Comparison of ENCODE assay signal across 21 mouse cellular contexts in the genomic region with DNA sequence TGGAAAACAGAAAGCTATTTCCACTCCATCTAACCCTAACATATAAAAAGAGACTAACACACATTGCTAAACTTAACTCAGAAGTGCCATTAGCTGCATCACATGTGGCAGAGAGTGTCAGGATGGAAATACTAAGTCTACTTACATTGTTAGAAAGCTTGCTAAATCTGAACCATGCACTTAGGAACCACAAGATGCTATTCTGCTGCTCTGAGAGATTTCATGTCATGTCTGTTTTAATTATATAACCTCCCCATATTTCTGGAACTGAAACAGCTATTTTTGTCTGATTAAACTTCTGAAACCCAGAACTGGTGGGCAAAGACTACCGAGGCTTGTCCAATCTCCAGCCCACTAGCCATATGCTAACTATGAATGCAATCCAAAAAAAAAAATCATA. TPM values are rescaled to one million over a fixed set of nuclear protein-coding genes. Genes with fewer than 3 reads are reported as not detected.
"Had no signal": no experiment of that assay in that cellular context is flagged by ENCODE, and none has a peak within 500 bp of the region (broad histone marks: within the 10 kb centered on the region; RNA-seq: fewer than 3 reads in every experiment).

No protein-coding gene starts in this region.

- DNase-seq: kidney, adult 11 months; kidney, adult 8-10 months; kidney, postnatal 10 days; kidney, postnatal 36 days; liver, embryonic 13.5 days; lung, adult 2 months; lung, postnatal 14 days; lung, postnatal 4 days; midbrain, embryonic 14.5 days; thymus, postnatal 25 days had no signal

- H3K9me3 ChIP-seq: kidney, embryonic 15.5 days; liver, embryonic 13.5 days had no signal

- H3K4me2 ChIP-seq: kidney, embryonic 15.5 days; liver, embryonic 13.5 days; midbrain, embryonic 11.5 days had no signal

- H3K9ac ChIP-seq: kidney, embryonic 15.5 days; liver, embryonic 13.5 days had no signal

- H3K27me3 ChIP-seq: kidney, embryonic 15.5 days; liver, embryonic 13.5 days had no signal

- H3K27ac ChIP-seq: kidney, embryonic 15.5 days; liver, embryonic 13.5 days; stomach, postnatal 0 days had no signal

- H3K4me3 ChIP-seq: kidney, embryonic 15.5 days; liver, embryonic 13.5 days had no signal

RNA-seq across cellular contexts. Expression of a gene that starts 47.9 kb away (rescaled TPM):
- total RNA-seq: layer of hippocampus, postnatal 25 days; left cerebral cortex, postnatal 10 days; left cerebral cortex, postnatal 36 days; megakaryocyte progenitor cell, adult 5-6 weeks; megakaryocyte-erythroid progenitor cell, adult 5-6 weeks had no signal
- polyA plus RNA-seq: limb, embryonic 11.5 days; neural tube, embryonic 14.5 days; stomach, embryonic 14.5 days had no signal
